Mouse (Mus musculus) testis, adult 2 months (tissue): ENCODE measurements around the gene Erc2.

Source experiments
- CTCF ChIP-seq: fragments of 200-500 bp; IDR thresholded peaks from 2 replicates; pipeline ENCODE4 v1.5.1; 2012; ENCODE audit warnings: low read depth, mild to moderate bottlenecking, inconsistent platforms, low read length, moderate library complexity; ENCODE audit not compliant: control insufficient read depth, insufficient read depth, insufficient replicate concordance
- POLR2A ChIP-seq: fragments of 200-500 bp; IDR thresholded peaks from 2 replicates; pipeline ENCODE4 v1.6.1; 2012; ENCODE audit warnings: low read depth, mild to moderate bottlenecking, inconsistent platforms, low read length, moderate library complexity; ENCODE audit not compliant: control insufficient read depth

DNA sequence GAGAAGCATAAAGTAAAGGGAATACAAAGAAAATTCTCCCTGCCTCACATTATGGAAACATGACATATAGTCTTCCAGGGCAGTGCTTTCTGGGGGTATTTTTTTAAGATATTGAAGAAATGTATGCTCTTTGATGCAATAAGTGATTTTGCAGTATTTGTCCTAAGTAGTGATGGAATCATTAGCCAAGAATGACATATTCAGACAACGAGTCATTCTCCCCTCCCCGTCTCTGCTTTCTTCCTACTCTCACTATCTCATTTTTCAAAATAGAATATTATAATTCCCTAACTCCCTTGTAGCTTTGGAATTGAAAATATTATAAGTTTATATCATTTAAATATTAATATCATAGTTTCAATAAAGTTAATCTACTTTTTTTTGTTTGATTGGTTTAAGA is 490.9 kb downstream of the Erc2 start:
- TF ChIP-seq POLR2A: no peak
- TF ChIP-seq CTCF: no peak
